Mouse (Mus musculus) CD8-positive naive resting alpha-beta T cell, adult 2 months (primary cell): ENCODE results near the gene Zdhhc12.
A peak's percentile ranks its signal among the peaks of the same experiment; 100 is the strongest.
"Not testable (repeated sequence)": the region's sequence is repeated elsewhere in the genome, so short reads cannot be mapped to it uniquely, and the experiment has no call there.

Experiments
- DNase-seq, 2 experiments: peaks; one replicate each; pipeline ENCODE4 v3.0.0; 2022; ENCODE audit warnings: low read depth in 2 of 2, low spot score in 2 of 2

The Zdhhc12 gene

DNA sequence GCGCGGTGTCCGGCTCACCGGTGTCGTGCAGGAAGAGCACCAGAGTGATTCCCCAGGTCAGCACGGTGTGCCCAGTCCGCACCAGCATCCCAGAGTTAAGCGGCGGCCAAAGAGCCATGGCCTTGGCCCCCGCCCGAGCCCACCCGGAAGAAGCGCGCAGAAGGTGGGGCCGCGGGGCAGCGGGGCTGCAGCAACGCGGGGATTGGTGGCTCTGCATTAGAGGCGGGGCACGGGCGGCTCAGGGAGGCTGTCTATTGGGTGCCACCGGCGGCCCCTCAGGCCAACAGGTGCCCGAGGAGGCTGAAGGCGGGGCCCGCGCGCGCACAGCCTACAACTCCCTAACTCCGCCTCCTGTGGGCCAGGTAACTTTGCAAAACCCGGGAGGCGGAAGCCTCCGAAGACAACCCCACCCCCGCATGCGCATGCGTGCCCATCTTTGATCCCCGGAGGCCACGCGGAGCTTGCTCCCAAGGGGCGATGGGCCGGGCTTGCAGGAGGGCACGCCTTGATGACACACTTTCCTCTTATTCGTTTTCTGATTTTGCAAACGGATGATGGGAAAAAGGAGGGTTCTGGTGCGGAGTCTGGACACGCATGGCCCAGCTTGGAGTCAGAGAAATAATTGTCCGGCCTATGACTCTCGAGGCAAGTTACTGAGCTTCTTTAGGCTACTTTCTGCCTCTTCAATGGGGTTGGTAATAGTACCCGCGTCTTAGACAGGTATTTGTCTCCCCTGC lies at the start of gene Zdhhc12:
TSS of gene Zdhhc12 (minus strand) at position 178 of the 737 bp plus-strand sequence.
- DNase-seq = peak; percentile 97 to 98

- DNase-seq = not testable (repeated sequence)
Observed at GRCm38 (mm10) chr2:30140021-30140420, 46.6 kb upstream of the Zdhhc12 start.

DNA sequence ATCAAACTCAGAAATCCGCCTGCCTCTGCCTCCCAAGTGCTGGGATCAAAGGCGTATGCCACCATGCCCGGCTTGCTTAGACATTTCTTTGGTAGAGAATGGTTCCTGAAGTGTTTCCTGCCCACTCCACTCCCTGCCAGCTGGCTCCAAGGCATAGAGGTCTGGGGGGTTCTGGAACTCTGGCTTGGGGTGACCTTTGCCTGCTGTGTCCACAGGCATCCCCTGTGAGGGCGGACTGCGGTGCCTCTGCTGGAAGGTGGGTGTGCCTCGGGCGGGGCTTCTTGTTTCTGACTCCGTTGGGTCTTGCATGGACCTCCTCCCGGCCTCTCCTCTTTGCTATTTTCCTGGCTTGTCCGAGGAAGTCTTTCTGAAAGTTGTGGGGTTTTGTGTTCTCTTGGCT lies 43.0 kb upstream of the Zdhhc12 start:
- no peak for DNase-seq

DNA sequence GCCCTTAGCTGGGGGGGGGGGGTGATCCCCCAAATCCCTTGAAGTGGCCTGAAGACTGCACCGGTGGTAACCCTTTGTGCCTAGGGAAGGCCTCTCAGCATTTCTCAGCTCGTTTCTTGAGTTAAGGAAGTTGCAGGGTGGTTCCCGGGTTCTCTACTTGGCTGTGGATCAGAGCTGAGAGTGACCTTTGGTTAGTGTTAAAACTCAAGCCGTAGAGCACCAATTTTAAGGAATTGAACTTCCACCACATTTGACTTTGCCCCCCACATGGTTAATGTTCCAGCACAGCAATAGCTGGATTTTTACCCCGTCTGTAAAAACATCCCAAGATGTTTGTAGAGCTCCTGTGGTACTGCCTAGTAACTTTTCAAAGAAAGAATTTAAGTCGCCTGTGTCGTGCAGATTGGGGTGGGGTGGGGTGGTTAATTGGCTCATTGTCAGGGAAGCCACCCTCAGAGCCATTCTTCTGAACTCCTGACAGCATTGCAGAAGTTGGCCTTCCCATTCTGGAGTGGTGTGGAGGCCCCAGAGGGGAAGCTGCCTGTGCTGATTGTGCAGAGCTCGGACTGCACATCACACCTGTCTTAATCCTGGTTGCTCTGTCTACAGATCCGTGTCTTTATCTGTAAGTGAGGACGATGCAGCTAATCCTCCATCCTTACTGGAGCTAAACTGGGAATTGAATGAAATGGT lies 41.6 kb upstream of the Zdhhc12 start:
- DNase-seq = no peak

- DNase-seq = no peak
Observed at GRCm38 (mm10) chr2:30134378-30134711, 40.9 kb upstream of the Zdhhc12 start.

DNA sequence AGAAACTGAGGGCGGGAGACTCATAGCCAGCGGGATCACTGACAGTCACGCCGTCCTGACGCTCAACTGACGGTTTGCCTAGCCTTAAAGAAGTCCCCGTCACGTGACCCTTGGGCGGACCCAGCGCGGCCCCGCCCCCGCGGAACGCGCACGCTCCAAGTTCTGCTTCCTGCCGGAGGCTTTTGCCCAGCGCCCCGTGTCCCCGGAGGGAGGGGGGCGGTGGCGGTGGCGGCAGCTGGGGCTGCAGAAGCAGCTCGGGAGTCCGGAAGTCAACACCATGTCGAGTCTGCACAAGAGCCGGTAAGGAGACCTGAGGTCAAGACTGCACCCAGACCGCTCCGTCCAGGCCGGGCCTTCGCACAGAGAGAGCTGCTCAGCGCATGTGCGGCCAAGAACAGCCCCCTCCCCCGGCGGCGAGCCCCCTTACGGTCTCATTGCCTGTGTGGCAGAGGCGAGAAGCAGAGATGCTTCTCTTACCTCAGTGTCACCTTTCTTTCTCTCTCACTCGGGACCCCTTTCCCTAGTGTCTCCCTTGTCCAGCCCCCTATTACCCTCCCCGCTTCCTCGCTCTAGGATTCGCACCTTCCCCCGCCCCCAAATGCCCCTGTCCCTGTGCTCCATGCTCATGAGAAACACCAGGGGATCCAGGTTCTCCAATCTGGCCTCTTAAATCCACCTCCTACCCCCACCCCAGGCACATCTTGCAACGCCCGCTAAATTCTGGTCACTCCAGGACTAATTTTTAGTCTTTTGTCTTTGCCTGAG lies 40.3 kb upstream of the Zdhhc12 start, which contains the start of gene Tbc1d13:
TSS of gene Tbc1d13 (plus strand) at position 134 of the 765 bp plus-strand sequence.
- DNase-seq = peak; percentile 97 to 99

GRCm38 (mm10) chr2:30132801-30133612 lies 39.6 kb upstream of the Zdhhc12 start:
- no peak for DNase-seq

DNA sequence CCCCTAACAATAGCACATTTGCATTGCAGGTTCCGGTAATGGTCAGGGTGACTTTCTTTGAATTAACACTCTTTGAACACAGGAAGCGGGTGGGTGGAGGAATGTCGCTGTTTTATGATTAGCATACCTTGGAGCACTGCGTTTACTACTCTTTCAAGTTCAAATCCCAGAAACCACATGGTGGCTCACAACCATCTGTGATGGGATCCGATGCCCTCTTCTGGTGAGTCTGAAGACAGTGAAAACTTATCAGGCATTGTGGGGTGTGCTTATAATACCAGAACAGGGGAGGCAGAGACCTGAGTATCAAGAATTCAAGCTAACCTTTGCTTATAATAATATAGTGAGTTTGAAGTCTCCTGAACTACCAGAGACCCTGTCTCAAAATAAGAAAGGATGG lies 37.8 kb upstream of the Zdhhc12 start:
- peak in 1 of 2 experiments; percentile 19 for DNase-seq

GRCm38 (mm10) chr2:30130156-30130555 lies 36.7 kb upstream of the Zdhhc12 start:
- no peak for DNase-seq

DNA sequence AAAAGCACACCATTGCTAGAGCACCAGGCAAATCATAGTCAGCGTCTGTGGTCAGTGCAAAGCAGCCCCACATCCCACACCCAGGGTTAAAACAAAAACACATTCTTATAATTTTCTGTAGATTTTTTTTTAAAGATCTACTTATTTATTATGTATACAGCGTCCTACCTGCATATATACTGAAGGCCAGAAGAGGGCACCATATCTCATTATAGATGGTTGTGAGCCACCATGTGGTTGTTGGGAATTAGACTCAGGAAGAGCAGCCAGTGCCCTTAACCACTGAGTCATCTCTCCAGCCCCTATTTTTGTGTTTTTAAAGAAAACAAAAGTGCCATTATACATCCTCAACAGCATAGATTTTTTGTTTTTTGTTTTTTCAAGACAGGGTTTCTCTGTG lies 35.3 kb upstream of the Zdhhc12 start:
- DNase-seq = peak; percentile 31 to 52

DNA sequence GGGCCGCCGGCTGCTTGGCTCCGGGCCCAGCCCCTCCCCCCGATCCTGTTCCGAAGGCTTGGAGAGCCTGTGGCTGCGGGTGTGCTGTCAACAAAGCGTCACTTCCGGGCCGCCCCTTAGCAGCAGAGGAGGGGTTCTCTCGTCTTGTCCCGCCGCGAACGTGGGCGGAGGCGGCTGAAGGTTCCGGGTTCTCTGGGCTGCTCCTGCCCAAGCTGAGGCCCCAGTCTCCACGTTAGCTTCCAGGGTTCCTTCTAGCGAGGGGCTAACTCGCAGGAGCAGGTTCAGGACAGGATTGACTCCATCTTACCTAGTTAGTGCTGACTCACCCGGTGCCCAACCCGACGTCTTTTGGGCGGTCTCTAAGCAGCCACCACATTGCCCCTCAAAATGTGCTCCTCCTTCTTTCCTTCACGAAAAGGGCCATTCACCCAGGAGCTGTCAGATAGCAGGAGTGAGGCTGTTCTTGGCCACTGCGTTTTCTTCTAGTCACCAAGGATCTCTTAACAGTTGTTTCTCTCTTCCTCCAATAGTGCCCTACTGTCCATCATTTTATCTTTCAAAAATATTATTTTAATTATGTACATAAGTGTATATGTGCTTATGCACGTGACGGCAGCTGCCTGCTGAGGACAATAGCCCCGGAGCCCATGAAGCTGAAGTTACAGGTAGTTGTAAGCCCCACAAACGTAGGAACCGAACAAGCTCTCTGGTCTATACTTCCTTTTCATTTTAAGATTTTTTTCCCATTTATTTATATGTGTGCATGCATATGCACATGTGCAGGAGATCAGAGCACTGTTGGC lies 31.2 kb upstream of the Zdhhc12 start, which contains the start of gene Zer1:
TSS of gene Zer1 (minus strand) at position 114 of the 803 bp plus-strand sequence.
- DNase-seq = peak; percentile 87 to 91

DNA sequence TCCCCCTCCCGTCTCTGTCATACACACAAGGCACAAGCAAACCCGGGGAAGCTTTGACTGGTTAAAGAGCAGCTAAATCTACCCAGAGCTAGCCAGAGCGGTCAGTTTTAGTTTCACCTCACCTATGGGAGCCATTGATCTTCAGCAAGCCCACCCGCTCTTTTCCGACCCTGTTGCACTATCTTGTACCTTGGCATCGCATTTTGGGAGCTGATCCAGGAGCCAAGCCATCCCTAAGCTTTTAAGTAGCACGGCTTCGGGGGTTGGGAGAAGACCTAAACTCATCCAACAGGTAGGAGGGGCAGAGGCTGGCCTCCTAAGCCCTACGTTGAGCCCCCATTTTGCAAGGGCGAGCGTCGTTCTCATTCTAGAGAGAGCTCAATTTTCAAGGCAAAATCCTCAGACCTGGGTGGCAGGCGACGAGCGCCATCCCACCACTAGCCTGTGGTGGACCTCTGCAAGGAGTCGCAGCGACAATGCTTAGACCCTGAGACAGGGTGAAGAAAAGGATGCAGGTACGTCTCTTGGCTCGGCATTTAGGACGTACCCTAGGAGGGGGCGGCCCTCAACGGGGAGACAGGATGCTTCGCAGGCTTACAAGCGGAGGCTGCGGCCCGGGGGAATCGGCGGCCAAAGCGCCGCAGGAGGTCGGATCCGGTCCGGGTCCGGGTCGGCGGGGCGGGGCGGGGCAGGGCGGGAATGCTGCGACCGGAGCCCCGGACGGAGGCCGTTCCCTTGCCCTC lies 30.5 kb upstream of the Zdhhc12 start:
- peak in 1 of 2 experiments; percentile 56 for DNase-seq

DNA sequence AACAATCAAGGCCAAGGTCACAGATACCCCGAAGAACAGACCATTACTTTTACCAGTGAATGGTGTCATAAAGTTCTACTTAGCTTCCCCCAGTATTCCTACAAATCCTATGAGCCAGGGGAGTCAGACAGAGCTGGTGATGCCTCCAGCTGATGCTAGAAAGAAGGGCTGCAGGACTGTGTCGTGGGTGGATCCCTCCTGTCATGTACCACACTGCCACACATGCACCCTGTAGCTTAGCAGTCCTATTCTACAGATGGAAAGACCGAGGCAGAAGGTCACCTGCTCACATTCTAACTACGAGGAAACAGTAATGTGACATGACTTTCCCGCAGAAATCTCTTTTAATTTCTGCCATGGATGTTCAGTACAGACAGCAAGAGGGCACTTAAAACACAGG lies 29.3 kb upstream of the Zdhhc12 start:
- no peak for DNase-seq

DNA sequence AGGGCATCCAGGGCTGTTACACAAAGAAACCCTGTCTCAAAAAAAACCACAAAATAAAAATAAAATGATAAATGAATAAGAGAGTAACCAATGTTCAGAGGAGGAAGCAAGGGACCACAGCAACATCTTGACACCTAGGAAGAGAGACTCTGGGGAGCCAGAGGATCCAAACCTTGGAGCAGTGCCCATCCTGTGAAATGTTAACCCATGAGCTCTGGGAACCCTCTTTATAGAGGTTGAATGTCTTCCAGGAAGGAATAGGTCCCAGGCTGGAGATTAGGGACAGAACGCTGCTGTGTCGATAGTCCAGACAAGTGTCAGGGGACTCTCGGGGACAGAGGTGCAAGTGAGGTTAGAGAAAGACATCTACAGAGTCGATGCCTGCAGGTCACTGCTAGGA lies 26.8 kb upstream of the Zdhhc12 start:
- DNase-seq = no peak

GRCm38 (mm10) chr2:30119641-30120051 lies 26.2 kb upstream of the Zdhhc12 start:
- peak; percentile 21 to 59 for DNase-seq

- no peak for DNase-seq
Observed at GRCm38 (mm10) chr2:30112564-30112963, 19.1 kb upstream of the Zdhhc12 start.

DNA sequence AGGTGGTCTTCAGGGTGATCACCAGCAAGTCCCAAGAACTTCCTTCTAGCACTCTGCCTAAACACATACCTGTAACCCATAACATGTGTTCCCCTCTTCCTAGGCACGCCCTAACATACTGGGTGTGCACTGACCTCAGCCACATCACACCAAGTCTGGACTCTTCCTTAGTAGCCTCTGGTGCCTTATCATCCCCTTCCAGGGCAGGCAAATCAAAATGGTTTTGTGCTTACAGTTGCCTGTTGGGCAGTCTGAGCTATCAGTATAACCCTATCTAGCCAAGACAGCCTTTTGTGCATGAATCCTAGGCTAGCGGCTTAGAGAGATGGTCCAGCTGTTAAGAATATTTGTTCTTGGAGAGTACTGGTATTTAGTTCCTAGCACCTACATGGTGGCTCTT lies 18.1 kb upstream of the Zdhhc12 start:
- no peak for DNase-seq

DNA sequence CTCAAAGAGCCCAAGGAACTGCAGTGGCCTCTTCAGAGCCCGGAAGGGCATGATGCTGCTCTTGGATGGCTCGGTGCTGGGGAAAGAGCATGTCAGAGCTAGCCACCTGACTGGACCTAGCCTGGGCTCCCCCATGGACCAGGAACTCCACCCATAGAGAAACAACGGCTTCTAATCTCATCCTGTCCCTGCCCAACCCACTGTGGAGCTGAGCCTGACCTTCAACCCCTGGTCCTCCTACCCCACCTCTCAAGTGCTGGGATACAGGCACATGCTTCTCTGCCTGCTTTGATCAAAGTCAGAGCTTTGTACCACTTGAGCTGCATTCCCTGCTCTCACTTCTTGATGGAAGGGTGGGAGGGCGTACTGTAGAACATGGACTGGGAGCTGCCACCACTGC lies 14.8 kb upstream of the Zdhhc12 start:
- no peak for DNase-seq

- DNase-seq = no peak
Observed at GRCm38 (mm10) chr2:30107646-30108045, 14.2 kb upstream of the Zdhhc12 start.
